Mouse (Mus musculus) forebrain, embryonic 12.5 days (tissue): ENCODE data around the gene Gm10096. TPM values are rescaled to one million over a fixed set of nuclear protein-coding genes. Genes with fewer than 3 reads are reported as not detected.
"Not testable (repeated sequence)": the region's sequence is repeated elsewhere in the genome, so short reads cannot be mapped to it uniquely, and the experiment has no call there.

Experiments used
- ATAC-seq: fragments of 200-750 bp; cut with Nextera tagmentation; 2 replicates; pipeline ENCODE4 v1.8.0; 2017; ENCODE audit warnings: moderate TSS enrichment; ENCODE audit not compliant: low FRiP score
- H3K27ac ChIP-seq: fragments of 300-500 bp; sonication (generic); 2 replicates; pipeline ENCODE4 v1.5.1; 2016; ENCODE audit warnings: mild to moderate bottlenecking
- H3K27me3 ChIP-seq: fragments of 300-500 bp; sonication (generic); 2 replicates; pipeline ENCODE4 v1.6.1; 2016; ENCODE audit warnings: mild to moderate bottlenecking
- H3K36me3 ChIP-seq: fragments of 300-500 bp; sonication (generic); replicated peaks from 2 replicates; pipeline ENCODE4 v1.6.1; 2016; ENCODE audit warnings: mild to moderate bottlenecking
- H3K4me1 ChIP-seq: fragments of 300-500 bp; sonication (generic); 2 replicates; pipeline ENCODE4 v1.6.1; 2016
- H3K4me2 ChIP-seq: fragments of 300-500 bp; sonication (generic); 2 replicates; pipeline ENCODE4 v1.6.1; 2016; ENCODE audit warnings: mild to moderate bottlenecking, moderate library complexity
- H3K4me3 ChIP-seq: fragments of 300-500 bp; sonication (generic); replicated peaks from 2 replicates; pipeline ENCODE4 v1.5.1; 2016; ENCODE audit warnings: mild to moderate bottlenecking
- H3K9ac ChIP-seq: fragments of 300-500 bp; sonication (generic); 2 replicates; pipeline ENCODE4 v1.6.1; 2016; ENCODE audit warnings: mild to moderate bottlenecking
- H3K9me3 ChIP-seq: fragments of 300-500 bp; sonication (generic); 2 replicates; pipeline ENCODE4 v1.6.1; 2016
- WGBS: fragments of 180-500 bp; shearing (Covaris S2); methylation state at CpG from one replicate; pipeline ENCODE4 v1.1.7; 2016; 5-methylcytosine and 5-hydroxymethylcytosine counted together
- polyA plus RNA-seq: library from polyadenylated mRNA; unstranded; fragments of >200 nt; fragmentation: Nextera tagmentation; extraction: Ambion mirVana; gene quantifications from 2 replicates; pipeline ENCODE4 v1.2.1, GENCODE M21; 2016

Gm10096 gene
- polyA plus RNA-seq: not detected in 2 replicates

DNA sequence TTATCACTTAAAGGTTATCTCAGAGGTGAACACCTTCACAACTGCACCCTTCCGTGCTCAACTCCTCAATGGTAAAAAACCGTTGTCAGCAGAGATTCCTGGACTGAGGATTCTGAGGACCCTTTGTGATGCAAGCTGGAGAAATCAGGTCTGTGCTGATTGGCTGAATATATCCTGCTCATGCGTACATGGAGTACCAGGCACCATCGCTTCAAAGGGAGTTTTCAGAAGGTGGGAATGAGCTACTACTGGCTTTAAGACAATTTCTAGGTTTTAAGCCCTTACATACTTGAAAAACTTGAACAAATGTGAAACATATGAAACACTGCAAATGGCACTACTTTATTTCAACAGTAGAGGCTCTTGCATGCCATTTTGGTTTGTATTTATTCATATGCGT lies at the start of gene Gm10096:
Gm10096 (minus strand) TSS at position 101 of the 400 bp plus-strand sequence.
- H3K27me3 ChIP-seq, H3K36me3 ChIP-seq, H3K9ac ChIP-seq, H3K27ac ChIP-seq, H3K4me3 ChIP-seq, H3K4me2 ChIP-seq, H3K9me3 ChIP-seq, ATAC-seq, H3K4me1 ChIP-seq: not testable (repeated sequence)
- WGBS: no CpG with 5 or more reads among the region's 5 CpGs
